Mouse (Mus musculus) heart, postnatal 25 days (tissue): ENCODE data around the gene Robo1. TPM values are rescaled to one million over a fixed set of nuclear protein-coding genes. Genes with fewer than 3 reads are reported as not detected.
A peak's percentile ranks its signal among the peaks of the same experiment; 100 is the strongest.

Experiments used
- DNase-seq: peaks from one replicate; pipeline ENCODE4 v3.0.0; 2022; ENCODE audit warnings: low spot score
- intact Hi-C: fragments of 180-260 bp; cut with DNase I; formaldehyde crosslinking; loops from one replicate; pipeline ENCODE4 v1.15.1; 2025
- total RNA-seq, 2 experiments: library from RNA; stranded (reverse); gene quantifications; 2 replicates each; pipeline ENCODE4 v1.2.3; 2021

Gene Robo1
- total RNA-seq, 2 experiments from 2014 or later, result 1.3 to 2.2 TPM

DNA sequence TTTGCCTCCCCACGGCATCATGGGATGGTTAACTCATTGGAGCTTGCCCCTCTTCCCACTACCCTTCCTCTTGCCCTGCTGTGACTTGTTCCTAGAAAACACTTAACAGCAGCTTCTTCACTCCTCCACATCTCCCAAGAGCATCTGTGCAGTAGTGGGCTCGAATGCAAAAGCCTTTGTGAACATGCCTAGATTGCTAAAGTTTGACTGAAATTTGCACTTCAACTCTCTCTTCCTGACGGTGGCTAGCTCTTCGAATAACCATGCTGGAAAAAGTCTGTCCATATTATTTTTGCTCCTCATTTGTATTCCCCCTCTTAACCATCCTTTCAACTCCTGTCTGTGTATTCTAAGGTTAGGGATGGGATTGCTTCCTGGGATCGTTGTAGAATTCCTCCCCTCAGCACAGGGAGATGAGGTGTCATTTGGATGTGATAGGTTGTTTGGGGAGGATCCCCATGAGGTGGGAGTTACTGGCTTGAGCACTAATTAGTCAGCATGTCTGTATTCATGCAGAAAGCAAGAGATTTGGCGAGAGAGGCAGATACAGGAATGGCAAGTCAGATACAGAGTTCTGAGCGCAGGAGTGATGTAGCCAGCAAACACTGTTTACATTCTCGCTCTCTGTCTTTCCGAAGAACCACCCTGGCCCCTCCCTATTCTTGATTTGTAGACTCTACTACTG lies 409.2 kb downstream of the Robo1 start:
- intact Hi-C loops, result no loop called here
- no peak for DNase-seq

GRCm38 (mm10) chr16:72719063-72719462 lies 411.0 kb downstream of the Robo1 start:
- intact Hi-C loops, result no loop called here

GRCm38 (mm10) chr16:72720979-72721378 lies 412.9 kb downstream of the Robo1 start:
- no peak for DNase-seq
- intact Hi-C loops, result no loop called here

More at GRCm38 (mm10) chr16:72719063-72719462, 411.0 kb downstream of the Robo1 start:
- DNase-seq, result no peak

DNA sequence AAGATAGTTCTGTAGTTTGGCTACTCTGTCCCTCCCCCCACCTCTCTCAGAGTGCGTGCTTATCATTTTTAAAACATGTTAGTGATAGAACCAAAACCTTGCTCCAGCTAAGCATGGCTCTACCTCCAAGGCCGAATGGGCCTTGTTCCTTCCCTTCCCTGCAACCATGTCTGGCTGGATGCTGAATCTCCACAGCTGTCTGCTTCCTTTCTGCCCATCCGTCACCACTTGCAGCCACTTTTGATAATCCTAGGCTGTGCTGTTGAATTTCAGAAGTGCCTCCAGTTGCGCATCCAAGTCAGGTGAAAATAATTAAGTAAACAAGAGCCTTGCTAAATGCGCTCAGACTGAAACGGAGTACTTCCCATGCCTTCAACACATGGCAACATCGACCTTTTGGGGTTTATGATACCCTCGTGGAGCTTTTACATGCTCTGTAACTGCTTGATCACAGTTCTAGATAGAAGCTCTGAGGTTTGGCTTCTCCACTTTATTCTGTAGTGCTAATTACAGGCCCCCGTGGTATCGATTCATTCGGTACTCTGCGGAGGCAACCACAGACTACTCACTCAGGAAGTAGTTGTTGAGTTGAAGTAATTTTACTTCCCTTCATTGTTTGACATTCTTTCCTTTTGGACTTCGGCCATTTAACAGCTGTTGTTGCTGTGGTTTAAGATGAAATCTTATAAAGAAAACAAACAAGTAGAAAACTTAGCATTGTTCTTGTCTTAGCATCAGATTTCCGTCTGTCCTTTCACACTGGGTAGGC lies 413.8 kb downstream of the Robo1 start:
- intact Hi-C loops, result no loop called here
- DNase-seq, result no peak

- intact Hi-C loops, result no loop called here
- no peak for DNase-seq
These were observed 426.1 kb downstream of the Robo1 start for GRCm38 (mm10) chr16:72734234-72734633.

- DNase-seq, result no peak
- intact Hi-C loops, result no loop called here
These were observed 427.1 kb downstream of the Robo1 start for GRCm38 (mm10) chr16:72735175-72735574.

DNA sequence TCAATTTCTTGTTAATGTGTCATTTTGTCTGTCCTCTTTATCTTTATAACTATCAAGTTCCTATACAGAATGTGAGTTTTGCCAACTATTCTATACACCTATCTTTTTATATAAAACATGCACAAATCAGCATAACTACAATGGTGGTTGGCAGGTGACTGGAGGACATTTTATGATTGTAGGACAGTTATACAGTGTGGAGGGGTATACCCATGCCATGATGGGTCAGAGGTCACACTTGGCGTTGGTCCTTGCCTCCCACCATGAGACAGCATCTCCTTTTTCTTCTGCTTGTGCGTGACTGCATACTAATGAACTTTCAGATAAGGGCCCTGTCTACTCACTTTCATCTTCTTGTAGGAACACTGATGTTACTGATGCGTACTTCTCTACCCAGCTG lies 427.5 kb downstream of the Robo1 start:
- DNase-seq, result no peak
- intact Hi-C loops, result no loop called here

- intact Hi-C loops, result no loop called here
- peak; percentile 8 for DNase-seq
These were observed 429.0 kb downstream of the Robo1 start for GRCm38 (mm10) chr16:72737154-72737553.

DNA sequence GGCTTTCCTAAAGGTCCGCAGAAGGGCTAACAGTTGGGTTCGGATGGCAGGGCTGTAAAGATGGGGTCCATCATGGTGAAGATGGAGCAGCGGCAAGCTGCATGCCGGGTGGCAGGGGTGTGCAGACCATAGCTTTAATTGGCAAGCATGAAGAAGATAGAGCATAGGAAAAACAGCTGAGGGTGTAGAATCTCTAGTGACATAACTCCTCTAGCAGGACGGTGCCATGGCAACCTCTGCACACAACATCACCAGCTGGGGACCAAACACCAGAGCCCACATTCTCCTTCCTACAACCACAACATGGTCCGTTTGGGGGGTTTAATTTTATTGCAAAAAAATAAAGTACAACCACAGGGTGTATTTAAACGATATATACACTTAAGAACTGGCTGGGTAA lies 432.1 kb downstream of the Robo1 start:
- intact Hi-C loops, result no loop called here
- no peak for DNase-seq

DNA sequence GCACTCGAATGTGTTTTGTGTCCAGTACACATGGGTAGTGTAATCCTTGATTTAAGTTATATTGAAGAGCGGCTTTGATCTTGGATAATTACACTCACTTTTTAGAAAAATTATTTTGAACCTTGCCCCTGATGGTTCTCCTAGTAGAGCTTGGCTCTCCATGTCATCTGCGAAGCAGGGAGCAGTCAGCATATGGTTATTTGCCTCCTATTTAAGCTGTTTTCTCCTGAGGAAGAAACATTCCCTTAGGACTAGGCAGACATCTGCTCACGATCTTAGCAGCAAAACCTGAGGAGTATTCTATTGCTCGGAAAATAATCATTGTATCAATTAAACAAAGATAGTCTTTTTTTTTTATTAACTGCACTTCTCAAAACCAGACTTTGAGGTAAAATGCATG lies 439.6 kb downstream of the Robo1 start:
- DNase-seq, result no peak
- intact Hi-C loops, result no loop called here

DNA sequence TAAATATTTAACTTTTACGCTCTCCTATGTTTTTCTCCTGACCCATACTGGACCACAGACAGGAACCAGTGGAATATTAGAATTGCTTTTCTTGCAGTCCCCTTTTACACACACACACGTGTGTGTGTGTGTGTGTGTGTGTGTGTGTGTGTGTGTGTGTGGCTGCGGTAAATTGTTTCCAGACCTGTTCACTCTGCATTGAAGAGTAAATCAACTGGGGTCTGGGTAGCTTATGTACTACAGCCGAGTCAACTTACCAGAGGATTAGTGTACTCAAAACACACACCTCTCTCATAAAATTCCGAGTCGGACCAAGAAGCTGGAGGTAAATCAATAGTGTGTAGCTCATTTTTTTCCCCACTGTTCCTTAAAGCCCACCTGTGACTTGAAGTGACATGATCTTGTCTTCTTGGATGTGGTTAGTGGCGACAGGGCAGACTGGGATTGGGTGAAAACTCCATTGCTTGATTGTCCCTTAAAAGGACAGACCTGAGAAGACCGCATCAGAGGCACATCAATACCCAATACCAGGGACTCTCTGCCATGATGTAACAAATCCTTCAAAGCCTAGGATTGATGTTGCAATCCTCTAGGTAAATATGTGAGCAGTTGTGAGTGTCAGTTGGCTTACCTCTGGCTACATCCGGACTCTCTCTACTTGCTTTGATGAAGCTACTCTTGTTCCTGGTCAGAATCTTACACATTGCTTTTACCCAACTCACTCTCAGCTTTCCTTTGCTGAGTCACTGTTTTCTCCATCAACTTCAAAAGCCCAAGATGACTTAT lies 457.2 kb downstream of the Robo1 start:
- no peak for DNase-seq
- intact Hi-C loops, result no loop called here

DNA sequence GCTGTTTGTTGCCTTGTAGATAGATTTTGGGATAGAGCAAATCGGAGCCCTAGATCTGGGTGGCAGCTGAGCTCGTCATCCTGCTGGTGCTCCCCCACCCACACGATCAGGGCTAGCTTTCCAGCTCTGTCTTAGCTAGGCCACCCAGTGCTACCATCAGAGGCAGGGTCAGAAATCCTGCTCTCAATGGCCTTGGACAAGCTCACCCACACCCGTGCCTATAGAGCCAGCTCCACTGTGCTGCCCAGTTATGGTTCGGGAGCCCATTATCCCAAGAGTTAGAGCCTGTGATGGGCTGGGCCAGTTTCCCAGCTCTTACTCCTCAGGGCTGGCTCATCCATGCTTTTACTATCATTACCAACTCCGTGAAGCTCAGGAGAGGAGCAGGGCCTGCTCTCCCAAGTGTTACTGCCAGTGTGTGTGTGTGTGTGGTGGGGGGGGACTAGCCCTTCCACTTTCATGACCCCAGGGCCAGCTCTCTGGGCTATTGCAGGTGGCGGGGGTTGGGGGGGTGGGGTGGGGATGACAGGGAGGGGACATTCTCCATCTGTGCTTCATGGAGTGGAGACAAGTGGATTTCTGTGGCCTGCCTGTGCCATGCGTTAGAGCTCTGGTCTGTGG lies 461.2 kb downstream of the Robo1 start:
- DNase-seq, result no peak
- intact Hi-C loops, result no loop called here

DNA sequence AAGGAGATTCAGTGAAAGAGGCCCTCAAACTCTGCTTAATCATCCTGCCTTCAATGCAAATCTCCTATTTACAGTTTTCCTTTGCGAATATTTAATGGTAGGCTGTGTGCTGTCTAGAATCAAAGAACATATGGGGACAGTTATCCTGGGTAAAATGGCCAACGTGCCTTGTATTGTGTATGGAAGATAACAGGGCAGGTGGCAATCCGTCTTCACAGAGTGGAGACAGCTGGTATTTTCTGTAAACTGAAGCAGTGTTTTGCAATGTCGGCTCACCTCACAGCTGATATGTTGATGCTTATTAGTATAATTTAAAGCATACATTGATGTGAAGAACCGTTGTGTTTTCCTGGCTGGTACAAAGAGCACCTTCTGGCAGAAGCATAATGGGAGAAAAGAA lies 464.2 kb downstream of the Robo1 start:
- no peak for DNase-seq
- intact Hi-C loops, result no loop called here

GRCm38 (mm10) chr16:72773034-72773433 lies 464.9 kb downstream of the Robo1 start:
- intact Hi-C loops, result no loop called here
- no peak for DNase-seq

- intact Hi-C loops, result no loop called here
- DNase-seq, result no peak
These were observed 470.4 kb downstream of the Robo1 start for GRCm38 (mm10) chr16:72778520-72778919.

GRCm38 (mm10) chr16:72782171-72782570 lies 474.1 kb downstream of the Robo1 start:
- intact Hi-C loops, result no loop called here
- no peak for DNase-seq

DNA sequence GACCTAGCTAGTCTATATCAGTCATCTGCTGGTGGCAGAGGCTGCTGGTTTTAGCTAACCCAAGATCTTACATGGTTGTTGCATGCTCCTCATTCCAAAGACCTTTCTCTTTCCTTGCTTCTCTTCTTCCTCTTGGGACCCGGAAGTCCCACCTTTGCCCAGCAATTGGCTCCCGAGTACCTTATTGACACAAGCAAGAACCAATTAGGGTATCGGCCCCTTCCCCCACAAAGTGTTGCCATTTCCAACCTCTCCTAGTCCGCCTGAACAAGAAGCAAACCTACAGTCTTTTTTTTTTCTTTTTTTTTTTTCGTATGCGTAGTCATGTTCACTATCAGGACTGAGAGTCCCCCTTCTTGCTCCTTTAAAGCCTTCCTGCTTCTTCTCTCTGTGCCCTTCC lies 478.0 kb downstream of the Robo1 start:
- intact Hi-C loops, result no loop called here
- no peak for DNase-seq

GRCm38 (mm10) chr16:72786636-72787035 lies 478.5 kb downstream of the Robo1 start:
- DNase-seq, result no peak
- intact Hi-C loops, result no loop called here

DNA sequence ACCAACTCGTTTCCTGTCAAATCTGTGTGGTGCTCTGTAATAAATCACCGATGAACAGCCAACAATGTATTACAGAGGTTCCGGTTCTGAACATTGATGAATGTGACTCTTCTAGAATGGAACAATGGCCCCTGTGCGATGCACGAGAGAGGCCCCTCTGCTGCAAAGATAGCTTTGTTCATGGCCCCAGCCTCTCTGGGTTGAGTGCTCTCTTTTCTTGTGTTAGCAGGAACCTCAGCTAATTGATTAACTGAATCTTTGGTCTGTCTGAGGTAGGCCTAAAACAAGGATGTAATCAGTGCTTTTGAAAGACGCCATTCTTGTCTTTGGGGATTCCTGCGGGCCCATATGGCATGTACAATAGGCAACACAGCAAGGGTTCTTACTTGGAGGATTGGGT lies 479.9 kb downstream of the Robo1 start:
- intact Hi-C loops, result no loop called here
- no peak for DNase-seq

DNA sequence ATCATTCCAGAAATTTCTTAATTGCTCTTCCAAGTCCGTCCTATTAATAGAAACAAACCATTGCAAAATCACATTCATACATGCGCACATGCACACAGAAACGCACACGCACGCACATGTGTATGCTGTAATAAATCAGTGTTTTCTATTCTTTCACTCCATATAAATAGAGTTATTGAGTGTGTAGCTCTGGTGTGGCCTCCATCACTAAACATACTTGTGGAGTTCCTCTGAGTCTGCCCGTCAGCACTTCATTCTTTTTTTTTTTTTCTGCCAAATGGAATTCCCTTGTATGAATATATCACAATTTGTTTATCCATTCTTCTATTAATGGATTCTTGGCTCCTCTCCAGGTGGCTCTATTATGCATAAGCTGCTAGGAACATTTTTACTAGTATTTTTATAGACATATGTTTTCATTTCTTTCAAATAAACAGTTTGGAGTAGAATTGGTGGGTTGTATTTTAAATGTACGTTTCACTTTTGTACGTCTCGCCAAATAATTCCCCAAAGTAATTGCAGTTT lies 483.1 kb downstream of the Robo1 start:
- intact Hi-C loops, result no loop called here
- DNase-seq, result no peak
